Mouse (Mus musculus) erythroblast, embryonic 14.5 days (primary cell): ENCODE data around the gene Ccdc15.

ENCODE experiments used
- GATA1 ChIP-seq: IDR thresholded peaks from 2 replicates; pipeline ENCODE4 v1.6.1; 2012; ENCODE audit warnings: low read length, inconsistent platforms, mixed read lengths
- TAL1 ChIP-seq: IDR thresholded peaks from 3 replicates; pipeline ENCODE4 v1.6.1; 2012; ENCODE audit warnings: low read length, inconsistent platforms, mixed read lengths

DNA sequence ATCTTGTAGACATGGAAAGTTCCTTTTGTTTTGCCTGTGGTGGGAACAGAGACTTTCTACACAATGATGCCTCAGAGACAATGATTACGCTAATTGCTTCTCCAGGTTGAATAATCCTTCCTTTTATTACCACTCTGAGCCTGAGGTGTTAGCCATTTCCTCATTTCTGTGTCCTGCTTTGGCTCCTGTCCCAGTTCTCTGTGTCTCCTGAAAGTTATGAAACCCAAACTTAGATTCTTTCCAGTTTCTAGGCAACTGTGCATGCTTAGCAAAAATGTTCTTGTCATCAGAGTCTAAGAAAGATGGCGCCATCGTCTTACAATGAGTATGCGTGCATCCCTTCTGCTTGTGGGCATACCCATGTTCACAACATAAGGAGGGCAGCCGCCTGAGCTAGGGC lies 27.5 kb upstream of the Ccdc15 start:
- TF ChIP-seq GATA1 (no peak), TAL1 (no peak)
